Mouse (Mus musculus) kidney, embryonic 15.5 days (tissue): Measurements from ENCODE around the gene Arhgap27. TPM values are rescaled to one million over a fixed set of nuclear protein-coding genes. Genes with fewer than 3 reads are reported as not detected.

Source experiments
- ATAC-seq: fragments of 200-750 bp; cut with Nextera tagmentation; replicated peaks from 2 replicates; pipeline ENCODE4 v1.8.0; 2017; ENCODE audit warnings: moderate TSS enrichment; ENCODE audit not compliant: low FRiP score
- H3K27ac ChIP-seq: fragments of 300-500 bp; sonication (generic); 2 replicates; pipeline ENCODE4 v1.5.1; 2015; ENCODE audit warnings: mild to moderate bottlenecking, inconsistent platforms
- H3K27me3 ChIP-seq: fragments of 300-500 bp; sonication (generic); 2 replicates; pipeline ENCODE4 v1.6.1; 2015; ENCODE audit warnings: inconsistent platforms
- H3K36me3 ChIP-seq: fragments of 300-500 bp; sonication (generic); 2 replicates; pipeline ENCODE4 v1.6.1; 2015; ENCODE audit warnings: inconsistent platforms
- H3K4me1 ChIP-seq: fragments of 300-500 bp; sonication (generic); 2 replicates; pipeline ENCODE4 v1.6.1; 2015; ENCODE audit warnings: inconsistent platforms
- H3K4me2 ChIP-seq: fragments of 300-500 bp; sonication (generic); 2 replicates; pipeline ENCODE4 v1.6.1; 2015; ENCODE audit warnings: moderate library complexity, mild to moderate bottlenecking, inconsistent platforms
- H3K4me3 ChIP-seq: fragments of 300-500 bp; sonication (generic); replicated peaks from 2 replicates; pipeline ENCODE4 v1.5.1; 2015; ENCODE audit warnings: mild to moderate bottlenecking, inconsistent platforms
- H3K9ac ChIP-seq: fragments of 300-500 bp; sonication (generic); 2 replicates; pipeline ENCODE4 v1.6.1; 2015; ENCODE audit warnings: mild to moderate bottlenecking, inconsistent platforms
- H3K9me3 ChIP-seq: fragments of 300-500 bp; sonication (generic); replicated peaks from 2 replicates; pipeline ENCODE4 v1.6.1; 2016; ENCODE audit warnings: inconsistent platforms
- WGBS: fragments of 180-500 bp; shearing (Covaris S2); methylation state at CpG from one replicate; pipeline ENCODE4 v1.1.7; 2015; ENCODE audit warnings: mixed read lengths; 5-methylcytosine and 5-hydroxymethylcytosine counted together
- polyA plus RNA-seq: library from polyadenylated mRNA; unstranded; fragments of >200 nt; fragmentation: Nextera tagmentation; extraction: Ambion mirVana; gene quantifications from 2 replicates; pipeline ENCODE4 v1.2.1, GENCODE M21; 2015

Arhgap27 gene
- polyA plus RNA-seq, 1 experiment from 2014 or later: 15.8 TPM

DNA sequence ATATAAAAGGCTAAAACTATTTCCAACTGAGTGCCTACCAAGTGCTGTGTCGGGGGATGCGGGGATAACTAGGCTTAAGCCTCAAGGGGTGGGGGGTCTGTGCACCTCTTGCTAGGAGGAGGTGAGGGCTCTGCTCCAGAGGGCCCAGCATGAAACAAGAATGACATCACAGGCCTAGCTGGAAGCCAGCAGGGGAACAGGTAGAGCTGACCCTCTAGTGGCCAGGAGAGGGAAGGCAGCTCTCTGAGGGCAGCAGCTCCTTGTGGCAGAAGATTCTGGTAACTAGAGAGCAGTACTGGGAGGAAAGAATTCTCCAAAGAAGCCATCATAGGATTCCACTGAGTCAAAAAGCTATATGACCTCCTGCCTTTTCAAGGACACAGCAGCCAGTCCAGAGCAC, 38.7 kb upstream of the Arhgap27 start:
- peaks cover 21% of the 10 kb centered on the region; the same call in 1 of the 2 replicates for H3K36me3 ChIP-seq
- H3K4me3 ChIP-seq: no peak overlapping the region
- ATAC-seq: no peak
- 67% methylated on average over 2 of the region's 2 CpGs for WGBS
- H3K9me3 ChIP-seq: no peaks in the 10 kb centered on the region
- H3K27me3 ChIP-seq: no peaks in the 10 kb centered on the region
- H3K4me2 ChIP-seq: no peak overlapping the region
- no peak overlapping the region for H3K9ac ChIP-seq
- no peaks in the 10 kb centered on the region for H3K4me1 ChIP-seq
- no peak overlapping the region for H3K27ac ChIP-seq

DNA sequence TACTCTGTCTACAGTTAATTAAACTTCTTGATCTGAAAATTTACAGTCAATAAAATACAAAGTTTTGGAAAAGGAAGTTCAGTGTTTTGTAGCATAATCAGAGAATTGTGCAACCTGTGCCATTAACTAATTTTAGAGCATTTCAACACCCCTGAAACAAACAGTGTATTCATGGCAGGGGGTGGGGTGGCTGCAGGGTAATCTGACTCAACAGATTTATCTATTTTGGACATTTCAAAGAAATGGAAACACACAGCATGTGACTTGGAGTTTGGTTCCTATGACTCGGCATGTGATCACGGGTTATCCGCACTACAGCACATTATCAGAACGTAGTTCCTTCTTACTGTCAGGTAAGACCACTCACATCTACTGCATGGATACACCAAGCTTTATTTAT, 36.5 kb upstream of the Arhgap27 start:
- no peaks in the 10 kb centered on the region for H3K4me1 ChIP-seq
- H3K9ac ChIP-seq: no peak overlapping the region
- no peak overlapping the region for H3K27ac ChIP-seq
- no peak overlapping the region for H3K4me2 ChIP-seq
- ATAC-seq: no peak
- H3K9me3 ChIP-seq: no peaks in the 10 kb centered on the region
- WGBS: 87% methylated on average over 4 of the region's 4 CpGs
- no peak overlapping the region for H3K4me3 ChIP-seq
- peaks cover 42% of the 10 kb centered on the region for H3K36me3 ChIP-seq
- no peaks in the 10 kb centered on the region for H3K27me3 ChIP-seq

DNA sequence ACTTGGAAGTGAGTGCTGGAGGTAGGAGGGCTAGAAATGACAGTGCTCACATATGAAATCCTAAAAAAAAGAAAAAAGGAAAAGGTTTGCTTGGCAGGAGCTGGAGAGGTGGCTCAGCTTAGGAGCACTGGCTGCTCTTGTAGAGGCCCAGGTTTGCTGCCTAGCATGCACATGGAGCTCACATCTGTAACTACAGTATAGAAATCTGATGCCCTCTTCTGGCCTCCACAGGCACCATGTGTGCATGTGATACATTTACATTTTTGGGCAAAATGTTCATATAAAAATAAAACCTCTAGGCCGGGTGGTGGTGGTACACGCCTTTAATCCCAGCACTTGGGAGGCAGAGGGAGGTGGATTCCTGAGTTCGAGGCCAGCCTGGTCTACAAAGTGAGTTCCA, 35.6 kb upstream of the Arhgap27 start:
- H3K27me3 ChIP-seq: no peaks in the 10 kb centered on the region
- peaks cover 48% of the 10 kb centered on the region for H3K36me3 ChIP-seq
- no peaks in the 10 kb centered on the region for H3K4me1 ChIP-seq
- H3K4me2 ChIP-seq: no peak overlapping the region
- H3K9ac ChIP-seq: no peak overlapping the region
- 84% methylated on average over 3 of the region's 3 CpGs for WGBS
- ATAC-seq: no peak
- H3K27ac ChIP-seq: no peak overlapping the region
- H3K9me3 ChIP-seq: no peaks in the 10 kb centered on the region
- no peak overlapping the region for H3K4me3 ChIP-seq

DNA sequence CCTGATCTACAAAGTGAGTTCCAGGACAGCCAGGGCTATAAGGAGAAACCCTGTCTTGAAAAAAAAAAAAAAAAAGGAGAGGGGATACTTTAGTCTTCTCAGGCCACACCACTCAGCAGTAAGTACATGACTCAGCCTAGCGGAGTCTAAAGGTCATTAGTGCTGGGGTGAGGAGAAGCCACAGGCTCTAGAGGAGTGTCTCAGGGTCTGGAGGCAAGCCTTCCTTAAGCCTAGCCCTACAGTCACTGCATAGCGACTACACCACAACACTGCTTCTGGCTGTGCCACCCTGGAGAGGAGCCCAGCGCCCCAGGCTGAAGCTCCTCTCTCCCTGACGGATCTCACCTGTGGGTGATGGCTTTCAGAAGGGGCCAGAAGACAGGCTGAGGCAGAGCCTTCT, 33.2 kb upstream of the Arhgap27 start:
- no peaks in the 10 kb centered on the region for H3K9me3 ChIP-seq
- no peak overlapping the region for H3K4me3 ChIP-seq
- no peak overlapping the region for H3K9ac ChIP-seq
- WGBS: 89% methylated on average over 4 of the region's 4 CpGs
- peaks cover 56% of the 10 kb centered on the region for H3K36me3 ChIP-seq
- H3K27ac ChIP-seq: no peak overlapping the region
- no peak overlapping the region for H3K4me2 ChIP-seq
- H3K4me1 ChIP-seq: no peaks in the 10 kb centered on the region
- no peak for ATAC-seq
- no peaks in the 10 kb centered on the region for H3K27me3 ChIP-seq

DNA sequence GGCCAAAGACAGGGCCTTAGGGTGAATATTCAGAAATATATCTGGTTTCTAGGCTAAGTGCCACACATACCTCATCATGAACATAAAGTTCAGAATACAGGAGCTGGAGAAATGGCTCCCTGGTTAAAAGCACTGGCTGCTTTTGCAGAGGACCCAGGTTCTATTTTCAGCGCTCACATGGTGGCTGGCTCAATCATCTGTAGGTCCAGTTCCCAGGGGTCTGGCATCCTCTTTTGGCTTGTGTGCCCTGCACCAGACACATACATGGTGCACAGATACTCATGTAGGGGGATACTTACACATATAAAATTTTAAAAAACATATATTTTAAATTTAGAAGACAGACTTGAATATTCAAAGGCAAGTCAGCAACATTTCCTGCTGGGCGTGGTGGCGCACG, 32.7 kb upstream of the Arhgap27 start:
- Histone ChIP-seq H3K9ac (no peak overlapping the region), H3K4me3 (no peak overlapping the region), H3K4me1 (no peaks in the 10 kb centered on the region), H3K4me2 (no peak overlapping the region), H3K36me3 (peaks cover 53% of the 10 kb centered on the region), H3K27me3 (no peaks in the 10 kb centered on the region), H3K9me3 (no peaks in the 10 kb centered on the region), H3K27ac (no peak overlapping the region)
- WGBS: 94% methylated on average over 4 of the region's 4 CpGs
- ATAC-seq: no peak

DNA sequence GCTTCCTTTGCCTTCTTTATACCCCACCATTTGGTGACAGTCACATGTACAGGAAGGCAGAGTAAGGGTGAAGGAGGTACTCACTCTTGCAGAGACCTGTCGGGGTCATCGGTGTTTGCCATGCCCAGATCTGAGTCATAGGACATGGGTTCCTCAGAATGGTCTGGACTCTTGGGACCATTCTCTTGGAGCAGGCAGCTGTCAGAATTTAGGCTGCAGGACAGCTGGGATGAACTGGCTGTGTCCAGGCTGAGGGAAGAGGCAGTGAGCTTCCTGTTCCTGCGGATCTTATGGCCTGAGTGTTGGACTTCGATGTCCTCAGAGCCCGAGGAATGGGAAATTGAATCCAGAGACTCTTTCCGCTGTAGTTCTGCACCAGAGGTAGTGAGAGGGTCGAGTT, 31.1 kb upstream of the Arhgap27 start:
- Histone ChIP-seq H3K4me1 (no peaks in the 10 kb centered on the region), H3K4me3 (no peak overlapping the region), H3K27ac (no peak overlapping the region), H3K9me3 (no peaks in the 10 kb centered on the region), H3K36me3 (peaks cover 65% of the 10 kb centered on the region), H3K9ac (no peak overlapping the region), H3K27me3 (no peaks in the 10 kb centered on the region), H3K4me2 (no peak overlapping the region)
- no peak for ATAC-seq
- 84% methylated on average over 7 of the region's 7 CpGs for WGBS

DNA sequence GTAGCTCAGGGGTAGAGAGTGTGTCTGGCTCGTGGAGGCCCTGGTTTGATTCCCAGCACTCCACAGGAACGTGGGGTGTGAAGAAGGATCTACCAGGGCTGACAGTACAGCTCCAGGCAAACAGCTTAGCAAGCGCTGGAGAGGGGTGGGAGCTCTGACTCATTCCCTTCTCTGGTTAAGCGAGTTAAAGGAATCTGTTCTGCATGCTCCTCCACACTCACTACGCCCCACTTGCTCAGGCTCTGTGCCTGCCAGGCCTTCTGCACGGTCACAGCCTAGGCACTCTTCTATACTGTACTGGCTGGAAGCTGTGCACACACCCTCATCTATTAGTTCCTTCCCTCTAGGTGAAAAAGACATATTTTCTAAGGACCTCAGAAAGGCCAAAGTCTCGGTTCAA, 30.5 kb upstream of the Arhgap27 start:
- 85% methylated on average over 7 of the region's 7 CpGs for WGBS
- Histone ChIP-seq H3K36me3 (peaks cover 71% of the 10 kb centered on the region), H3K4me2 (no peak overlapping the region), H3K4me3 (no peak overlapping the region), H3K9me3 (no peaks in the 10 kb centered on the region), H3K27me3 (no peaks in the 10 kb centered on the region), H3K4me1 (no peaks in the 10 kb centered on the region), H3K27ac (no peak overlapping the region), H3K9ac (no peak overlapping the region)
- ATAC-seq: no peak

DNA sequence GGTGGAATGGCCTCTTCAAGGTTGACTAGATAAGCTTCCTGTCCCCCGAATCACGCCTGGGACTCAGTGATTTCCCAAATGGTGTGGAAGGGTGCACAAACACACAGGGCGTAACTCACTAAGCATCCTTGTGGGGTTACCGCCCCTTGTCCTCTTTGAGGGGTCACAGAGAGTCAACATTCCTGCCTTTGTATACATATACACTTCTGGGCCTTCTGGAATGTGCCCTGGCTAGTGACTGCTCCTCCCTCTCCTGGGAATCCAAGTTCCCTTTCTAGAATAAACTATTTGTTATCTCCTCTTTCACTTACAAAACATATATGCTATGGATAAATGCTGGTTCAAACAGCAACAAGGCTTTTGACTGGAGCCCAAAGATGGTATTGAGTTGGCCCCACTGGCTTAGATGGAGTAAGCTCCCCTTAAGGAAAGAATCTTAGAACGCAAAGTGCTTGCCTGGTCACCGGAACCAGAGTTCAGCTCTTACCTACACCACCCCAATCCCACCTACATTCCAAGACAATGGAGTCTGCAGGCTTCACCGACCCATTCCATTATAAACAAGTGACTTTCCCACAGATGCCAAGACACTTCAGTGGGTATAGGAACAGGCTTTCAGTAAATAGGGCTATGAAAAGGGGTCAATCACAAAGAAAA, 24.5 kb upstream of the Arhgap27 start:
- no peak for ATAC-seq
- Histone ChIP-seq H3K4me3 (no peak overlapping the region), H3K4me1 (peaks cover 28% of the 10 kb centered on the region), H3K9ac (no peak overlapping the region), H3K27me3 (no peaks in the 10 kb centered on the region), H3K27ac (no peak overlapping the region), H3K9me3 (no peaks in the 10 kb centered on the region), H3K4me2 (no peak overlapping the region), H3K36me3 (peaks cover 48% of the 10 kb centered on the region)
- 75% methylated on average over 7 of the region's 7 CpGs for WGBS

DNA sequence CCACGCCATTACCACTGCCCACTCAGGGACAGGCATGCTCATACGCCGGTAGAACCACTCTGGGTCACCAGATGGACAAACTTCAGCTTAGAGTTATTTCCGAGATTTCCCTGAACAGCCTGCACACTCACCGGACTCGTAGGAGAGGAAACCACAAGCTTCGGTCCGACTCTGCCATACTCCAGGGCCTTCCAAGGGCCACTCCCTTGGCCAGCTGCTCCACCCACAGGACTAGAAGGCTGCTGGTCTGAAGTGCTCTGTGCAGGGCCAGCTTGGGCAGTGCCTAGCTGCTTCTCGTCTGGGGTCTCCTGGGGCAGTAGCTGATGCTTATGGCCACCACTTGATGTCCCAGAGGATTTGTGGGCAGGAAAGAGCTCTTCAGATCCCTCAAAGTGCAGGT, 23.3 kb upstream of the Arhgap27 start:
- Histone ChIP-seq H3K9me3 (no peaks in the 10 kb centered on the region), H3K4me3 (no peak overlapping the region), H3K4me1 (peaks cover 38% of the 10 kb centered on the region), H3K36me3 (peaks cover 37% of the 10 kb centered on the region), H3K27ac (no peak overlapping the region), H3K4me2 (no peak overlapping the region), H3K27me3 (no peaks in the 10 kb centered on the region), H3K9ac (no peak overlapping the region)
- no peak for ATAC-seq
- 87% methylated on average over 9 of the region's 9 CpGs for WGBS

DNA sequence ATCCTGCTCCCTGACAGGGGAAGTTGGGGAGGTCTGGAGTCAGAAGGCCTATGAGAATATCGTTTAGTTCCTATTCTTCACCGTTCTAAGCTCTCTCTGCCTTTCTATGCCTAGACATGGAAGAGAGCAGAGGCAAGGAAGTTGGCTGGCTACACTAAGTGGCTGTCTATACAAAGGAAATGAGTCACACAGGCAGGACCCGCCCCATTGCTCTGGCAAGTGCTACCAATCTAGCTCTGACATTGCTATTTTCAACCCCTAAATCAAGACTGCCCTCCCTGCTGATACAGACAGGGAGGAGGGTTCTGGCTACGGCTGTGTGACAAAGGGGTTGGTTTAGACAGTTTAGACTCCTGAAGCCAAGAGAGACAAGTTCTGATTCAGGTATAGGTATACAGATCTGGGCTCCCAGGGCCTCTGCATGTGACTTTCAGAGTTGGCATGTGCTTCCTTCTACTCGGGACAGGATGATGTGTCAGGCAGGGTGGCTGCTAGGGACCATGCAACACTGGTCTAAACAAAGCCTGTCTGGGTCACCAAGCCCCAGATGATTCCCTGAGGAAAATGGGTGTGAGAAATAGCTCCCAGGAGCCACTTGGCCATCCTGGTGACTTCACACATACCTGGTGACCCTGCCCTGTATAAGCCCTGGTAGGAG, 18.6 kb upstream of the Arhgap27 start:
- Histone ChIP-seq H3K27ac (peak overlapping the region; percentile 66), H3K4me2 (no peak overlapping the region), H3K27me3 (no peaks in the 10 kb centered on the region), H3K9ac (no peak overlapping the region), H3K36me3 (peaks cover 41% of the 10 kb centered on the region), H3K4me1 (peaks cover 38% of the 10 kb centered on the region), H3K4me3 (no peak overlapping the region), H3K9me3 (no peaks in the 10 kb centered on the region)
- WGBS: 51% methylated on average over 5 of the region's 5 CpGs
- 0 out of 2 replicates have a peak, but pooled peaks have one; percentile 30 for ATAC-seq

DNA sequence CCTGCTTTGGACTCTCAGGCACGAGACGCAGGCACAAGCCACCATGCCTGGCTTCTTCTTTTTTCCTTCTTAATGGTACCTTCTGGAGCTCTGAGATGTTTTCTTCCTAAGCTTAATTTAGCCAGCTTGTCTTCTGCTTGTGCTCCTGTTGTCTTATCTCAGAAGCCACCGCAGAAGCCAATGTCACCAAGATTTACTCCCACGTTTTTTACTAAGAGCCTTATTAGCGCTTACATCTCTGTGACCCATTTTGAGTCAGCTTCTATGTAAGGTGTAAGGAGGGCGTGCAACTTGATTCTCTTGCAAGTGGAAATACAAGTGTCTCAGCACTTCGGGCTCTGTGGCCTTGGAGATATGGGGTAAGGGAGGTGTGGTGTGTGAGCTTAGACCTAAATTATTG, 18.0 kb upstream of the Arhgap27 start:
- 85% methylated on average over 7 of the region's 7 CpGs for WGBS
- Histone ChIP-seq H3K4me3 (no peak overlapping the region), H3K27ac (peak overlapping the region; percentile 66), H3K4me1 (peaks cover 37% of the 10 kb centered on the region), H3K4me2 (no peak overlapping the region), H3K36me3 (peaks cover 41% of the 10 kb centered on the region), H3K27me3 (no peaks in the 10 kb centered on the region), H3K9me3 (no peaks in the 10 kb centered on the region), H3K9ac (no peak overlapping the region)
- no peak for ATAC-seq

DNA sequence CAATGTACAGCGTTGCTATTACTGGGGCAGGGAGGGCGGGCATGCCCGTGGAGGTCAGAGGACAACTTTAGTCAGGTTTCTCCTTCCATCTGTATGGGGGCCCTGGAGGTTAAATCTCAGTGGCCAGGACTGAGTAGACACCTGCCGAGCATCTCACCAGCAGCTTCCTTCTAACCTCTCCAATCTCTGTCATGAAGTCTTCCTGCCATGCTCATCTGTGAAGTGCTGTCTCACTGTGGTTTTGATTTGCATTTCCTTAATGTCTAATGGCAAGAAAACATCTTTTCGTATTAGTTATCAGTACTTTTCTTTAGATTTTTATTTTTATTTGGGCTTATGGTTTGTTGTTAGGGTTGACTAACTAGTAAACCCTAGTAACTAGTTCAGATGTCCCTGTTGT, 17.0 kb upstream of the Arhgap27 start:
- 72% methylated on average over 5 of the region's 5 CpGs for WGBS
- no peak overlapping the region for H3K9ac ChIP-seq
- H3K27me3 ChIP-seq: no peaks in the 10 kb centered on the region
- H3K9me3 ChIP-seq: no peaks in the 10 kb centered on the region
- no peak overlapping the region for H3K27ac ChIP-seq
- ATAC-seq: no peak
- H3K36me3 ChIP-seq: peaks cover 38% of the 10 kb centered on the region
- H3K4me3 ChIP-seq: no peak overlapping the region
- no peak overlapping the region for H3K4me2 ChIP-seq
- H3K4me1 ChIP-seq: peaks cover 37% of the 10 kb centered on the region

DNA sequence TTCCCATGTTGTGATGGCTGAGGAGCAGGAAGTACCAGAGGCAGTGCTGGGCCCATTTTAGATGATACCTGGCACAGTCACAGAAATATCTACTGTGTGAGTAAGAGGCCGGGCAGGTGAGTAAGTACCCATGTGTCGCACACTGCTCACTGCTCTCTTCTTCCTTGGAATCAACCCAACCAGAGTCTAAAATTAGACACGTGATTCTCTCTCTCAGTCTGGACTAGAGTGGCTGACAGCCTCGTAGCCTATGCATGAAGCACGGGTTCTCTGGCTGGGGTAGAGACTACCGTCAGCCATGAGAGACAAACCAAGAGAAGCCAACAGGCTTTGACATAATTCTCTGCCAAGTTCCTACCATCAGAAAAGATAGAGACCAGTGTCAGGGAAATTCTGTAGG, 14.8 kb upstream of the Arhgap27 start:
- no peak for ATAC-seq
- Histone ChIP-seq H3K4me2 (no peak overlapping the region), H3K4me1 (peaks cover 29% of the 10 kb centered on the region), H3K4me3 (no peak overlapping the region), H3K9me3 (no peaks in the 10 kb centered on the region), H3K9ac (no peak overlapping the region), H3K27ac (0 out of 2 replicates have a peak overlapping the region, but pooled peaks have one; percentile 22), H3K36me3 (peaks cover 49% of the 10 kb centered on the region), H3K27me3 (no peaks in the 10 kb centered on the region)
- WGBS: 93% methylated on average over 6 of the region's 6 CpGs
